Mouse (Mus musculus) MEL (cell line): ENCODE results near the gene Prlhr.

ENCODE experiments used
- CHD2 ChIP-seq: IDR thresholded peaks from 2 replicates; pipeline ENCODE4 v1.6.1; 2011; ENCODE audit warnings: low read length, improper control_type of control experiment
- CTCF ChIP-seq, 3 experiments: IDR thresholded peaks in 2 of 3; conservative IDR thresholded peaks in 1 of 3; 2 replicates each; pipeline ENCODE4 v1.5.1; 2011 to 2012; ENCODE audit warnings: low read length in 3 of 3, low read depth in 2 of 3, mild to moderate bottlenecking in 2 of 3, improper control_type of control experiment in 1 of 3, inconsistent platforms in 1 of 3, mixed read lengths in 1 of 3, moderate library complexity in 1 of 3; ENCODE audit not compliant: control insufficient read depth in 1 of 3, insufficient read depth in 1 of 3, poor library complexity in 1 of 3, severe bottlenecking in 1 of 3
- EP300 ChIP-seq, 2 experiments: IDR thresholded peaks; 2 replicates each; pipeline ENCODE4 v1.6.1; 2011; ENCODE audit warnings: improper control_type of control experiment in 2 of 2, low read length in 2 of 2, low read depth in 1 of 2, mild to moderate bottlenecking in 1 of 2
- MAFK ChIP-seq: IDR thresholded peaks from 2 replicates; pipeline ENCODE4 v1.6.1; 2011; ENCODE audit warnings: low read depth, mild to moderate bottlenecking, low read length, improper control_type of control experiment, borderline replicate concordance
- MAX ChIP-seq: IDR thresholded peaks from 2 replicates; pipeline ENCODE4 v1.6.1; 2011; ENCODE audit warnings: low read length, improper control_type of control experiment
- MEF2A ChIP-seq: IDR thresholded peaks from 2 replicates; pipeline ENCODE4 v1.6.1; 2014; ENCODE audit warnings: low read depth, mild to moderate bottlenecking, inconsistent platforms, low read length, improper control_type of control experiment; ENCODE audit not compliant: poor library complexity, insufficient replicate concordance, severe bottlenecking; ENCODE audit errors: extremely low read depth
- NRF1 ChIP-seq: IDR thresholded peaks from 2 replicates; pipeline ENCODE4 v1.6.1; 2014; ENCODE audit warnings: low read depth, mild to moderate bottlenecking, inconsistent platforms, low read length, improper control_type of control experiment, moderate library complexity; ENCODE audit not compliant: poor library complexity, insufficient read depth, severe bottlenecking
- POLR2A ChIP-seq, 2 experiments: IDR thresholded peaks; 2 replicates each; pipeline ENCODE4 v1.6.1; 2011 to 2012; ENCODE audit warnings: low read length in 2 of 2, mild to moderate bottlenecking in 2 of 2, control low read depth in 1 of 2, improper control_type of control experiment in 1 of 2, low read depth in 1 of 2, moderate library complexity in 1 of 2; ENCODE audit not compliant: control insufficient read depth in 1 of 2, insufficient read depth in 1 of 2, poor library complexity in 1 of 2
- UBTF ChIP-seq: IDR thresholded peaks from 2 replicates; pipeline ENCODE4 v1.6.1; 2012; ENCODE audit warnings: low read depth, mild to moderate bottlenecking, inconsistent platforms, low read length, improper control_type of control experiment, moderate library complexity, borderline replicate concordance; ENCODE audit not compliant: insufficient read depth
- USF1 ChIP-seq: IDR thresholded peaks from 2 replicates; pipeline ENCODE4 v1.6.1; 2014; ENCODE audit warnings: low read depth, mild to moderate bottlenecking, inconsistent platforms, low read length, improper control_type of control experiment, moderate library complexity
- ZC3H11A ChIP-seq: IDR thresholded peaks from 2 replicates; pipeline ENCODE4 v1.6.1; 2012; ENCODE audit warnings: low read depth, mild to moderate bottlenecking, inconsistent platforms, low read length, improper control_type of control experiment
- ZNF384 ChIP-seq: IDR thresholded peaks from 2 replicates; pipeline ENCODE4 v1.6.1; 2012; ENCODE audit warnings: low read depth, mild to moderate bottlenecking, inconsistent platforms, low read length, improper control_type of control experiment

GRCm38 (mm10) chr19:60465726-60466125 is 2.4 kb downstream of the Prlhr start:
- TF ChIP-seq CTCF (IDR thresholded peaks at IDR 0.05 in 2 of 3, conservative IDR thresholded peaks at IDR 0.05 in 1 of 3; ENCODE audit: control insufficient read depth in 1 of 3, insufficient read depth in 1 of 3, low read depth in 2 of 3, low read length in 3 of 3, poor library complexity in 1 of 3, severe bottlenecking in 1 of 3) (no peak), NRF1 (no peak), MEF2A (no peak), EP300 (IDR thresholded peaks at IDR 0.05; ENCODE audit: low read depth in 1 of 2, low read length in 2 of 2) (no peak), CHD2 (no peak), MAFK (no peak), MAX (no peak), POLR2A (IDR thresholded peaks at IDR 0.05; ENCODE audit: control insufficient read depth in 1 of 2, insufficient read depth in 1 of 2, low read depth in 1 of 2, low read length in 2 of 2, poor library complexity in 1 of 2) (no peak), USF1 (no peak), ZC3H11A (no peak), ZNF384 (no peak), UBTF (no peak)
